Mouse (Mus musculus): Measurements from ENCODE around the gene Sirt7. TPM values are rescaled to one million over a fixed set of nuclear protein-coding genes. Genes with fewer than 3 reads are reported as not detected.
"Not testable (repeated sequence)": the region's sequence is repeated elsewhere in the genome, so short reads cannot be mapped to it uniquely, and the experiment has no call there.

Sirt7 gene
- total and polyA plus RNA-seq, 3 experiments = 7.0 to 23.7 (median 7.4) TPM

- peak; percentile 96 to 97 for DNase-seq
- H3K27ac ChIP-seq = peak within 1 kb of the TSS; percentile 77
- no peaks in the 10 kb centered on the region for H3K27me3 ChIP-seq (ENCODE audit: control insufficient read depth, insufficient read depth, low read length)
- H3K36me3 ChIP-seq (ENCODE audit: control insufficient read depth, insufficient read depth, low read length) = no peaks in the 10 kb centered on the region; the same call in 1 of the 2 replicates
- peaks cover 3% of the 10 kb centered on the region for H3K79me2 ChIP-seq (replicated peaks; ENCODE audit: control insufficient read depth, insufficient read depth, low read length)
- peak within 1 kb of the TSS; percentile 85 for H3K4me3 ChIP-seq
- peaks cover 7% of the 10 kb centered on the region for H3K4me1 ChIP-seq (ENCODE audit: control insufficient read depth, insufficient read depth, low read length)
- TF ChIP-seq POLR2A (IDR thresholded peaks at IDR 0.05; ENCODE audit: insufficient read depth, low read depth, low read length) (peak; percentile 53), CTCF (IDR thresholded peaks at IDR 0.05) (peak; percentile 26), EP300 (IDR thresholded peaks at IDR 0.05; ENCODE audit: insufficient read depth, low read depth, low read length) (no peak)
- H3K9ac ChIP-seq (ENCODE audit: low read depth, low read length) = peak within 1 kb of the TSS; percentile 84
- intact Hi-C loops (cut with DNase I) = no loop called here
- under 1% methylated on average over 88 of the region's 88 CpGs for WGBS
Observed at GRCm38 (mm10) chr11:120598283-120598989, 26.6 kb downstream of the Sirt7 start, which contains the start of the genes Alyref and Anapc11. Gene Alyref (minus strand): TSS chr11:120598365. Gene Anapc11 (plus strand): TSS chr11:120598421.

GRCm38 (mm10) chr11:120597240-120598235 is 27.5 kb downstream of the Sirt7 start:
- Histone ChIP-seq H3K79me2 (replicated peaks; ENCODE audit: control insufficient read depth, insufficient read depth, low read length) (peaks cover 3% of the 10 kb centered on the region), H3K9ac (ENCODE audit: low read depth, low read length) (peak overlapping the region; percentile 84), H3K4me3 (peak overlapping the region; percentile 85), H3K27me3 (ENCODE audit: control insufficient read depth, insufficient read depth, low read length) (no peaks in the 10 kb centered on the region), H3K4me1 (ENCODE audit: control insufficient read depth, insufficient read depth, low read length) (peaks cover 7% of the 10 kb centered on the region), H3K36me3 (ENCODE audit: control insufficient read depth, insufficient read depth, low read length) (no peaks in the 10 kb centered on the region; the same call in none of the 2 replicates), H3K27ac (peak overlapping the region; percentile 77)
- intact Hi-C loops (cut with DNase I) = no loop called here
- TF ChIP-seq EP300 (IDR thresholded peaks at IDR 0.05; ENCODE audit: insufficient read depth, low read depth, low read length) (no peak), CTCF (IDR thresholded peaks at IDR 0.05) (no peak), POLR2A (IDR thresholded peaks at IDR 0.05; ENCODE audit: insufficient read depth, low read depth, low read length) (no peak)
- no peak for DNase-seq
- WGBS = 3% methylated on average over 96 of the region's 99 CpGs

GRCm38 (mm10) chr11:120588531-120588930 is 36.5 kb downstream of the Sirt7 start:
- no peak for DNase-seq
- TF ChIP-seq EP300 (IDR thresholded peaks at IDR 0.05; ENCODE audit: insufficient read depth, low read depth, low read length) (no peak), POLR2A (IDR thresholded peaks at IDR 0.05; ENCODE audit: insufficient read depth, low read depth, low read length) (no peak), CTCF (IDR thresholded peaks at IDR 0.05) (no peak)
- H3K9ac ChIP-seq (ENCODE audit: low read depth, low read length) = no peak overlapping the region
- H3K36me3 ChIP-seq (ENCODE audit: control insufficient read depth, insufficient read depth, low read length) = no peaks in the 10 kb centered on the region; the same call in none of the 2 replicates
- H3K4me3 ChIP-seq = no peak overlapping the region
- 61% methylated on average over 6 of the region's 6 CpGs for WGBS
- H3K79me2 ChIP-seq (replicated peaks; ENCODE audit: control insufficient read depth, insufficient read depth, low read length) = no peaks in the 10 kb centered on the region
- no peaks in the 10 kb centered on the region for H3K4me1 ChIP-seq (ENCODE audit: control insufficient read depth, insufficient read depth, low read length)
- no peaks in the 10 kb centered on the region for H3K27me3 ChIP-seq (ENCODE audit: control insufficient read depth, insufficient read depth, low read length)
- intact Hi-C loops (cut with DNase I) = no loop called here
- no peak overlapping the region for H3K27ac ChIP-seq

- intact Hi-C loops (cut with DNase I) = loop anchor here (2.0 to 5.0 kb wide), 3 partner anchors 29 to 128 kb away; partner anchors contain the start of genes Cenpx, Lrrc45 and Mcrip1
- H3K27ac ChIP-seq = no peak overlapping the region
- no peak for TF ChIP-seq CTCF (IDR thresholded peaks at IDR 0.05)
- no peak for TF ChIP-seq EP300 (IDR thresholded peaks at IDR 0.05; ENCODE audit: insufficient read depth, low read depth, low read length)
- no peak overlapping the region for H3K4me3 ChIP-seq
- H3K4me1 ChIP-seq (ENCODE audit: control insufficient read depth, insufficient read depth, low read length) = peaks cover 7% of the 10 kb centered on the region
- 97% methylated on average over 1 of the region's 1 CpGs for WGBS
- DNase-seq = no peak
- H3K36me3 ChIP-seq (ENCODE audit: control insufficient read depth, insufficient read depth, low read length) = peaks cover 6% of the 10 kb centered on the region
- H3K9ac ChIP-seq (ENCODE audit: low read depth, low read length) = no peak overlapping the region
- H3K27me3 ChIP-seq (ENCODE audit: control insufficient read depth, insufficient read depth, low read length) = no peaks in the 10 kb centered on the region
- peaks cover 5% of the 10 kb centered on the region for H3K79me2 ChIP-seq (replicated peaks; ENCODE audit: control insufficient read depth, insufficient read depth, low read length)
Observed at GRCm38 (mm10) chr11:120583937-120584336, 41.1 kb downstream of the Sirt7 start.

- H3K27me3 ChIP-seq (ENCODE audit: control insufficient read depth, insufficient read depth, low read length); DNase-seq; H3K4me3 ChIP-seq; H3K36me3 ChIP-seq (ENCODE audit: control insufficient read depth, insufficient read depth, low read length); H3K4me1 ChIP-seq (ENCODE audit: control insufficient read depth, insufficient read depth, low read length); H3K27ac ChIP-seq; H3K9ac ChIP-seq (ENCODE audit: low read depth, low read length); H3K79me2 ChIP-seq (replicated peaks; ENCODE audit: control insufficient read depth, insufficient read depth, low read length): not testable (repeated sequence)
- intact Hi-C loops (cut with DNase I) = loop anchor here (2.0 to 5.0 kb wide), 3 partner anchors 30 to 129 kb away; partner anchors contain the start of genes Cenpx, Lrrc45 and Mcrip1
- 95% methylated on average over 2 of the region's 2 CpGs for WGBS
Observed at GRCm38 (mm10) chr11:120582982-120583293, 42.1 kb downstream of the Sirt7 start.

Measured in heart, adult 2 months (tissue).